Mouse (Mus musculus) thymus, postnatal 36 days (tissue): ENCODE measurements at regions not wholly inside any gene's neighbourhood (a gene's known extent, or its start where the extent isn't known, plus 50 kb on each side); places are given as distances from the start of the nearest gene placed in this dataset.
"Not testable (repeated sequence)": the region's sequence is repeated elsewhere in the genome, so short reads cannot be mapped to it uniquely, and the experiment has no call there.

ENCODE experiments used
- DNase-seq, 2 experiments: peaks; one replicate each; pipeline ENCODE4 v3.0.0; 2022; ENCODE audit warnings: mixed read lengths in 2 of 2

GRCm38 (mm10) chr1:88752332-88752731 lies 50.3 kb upstream of the Arl4c start:
- no peak for DNase-seq

DNA sequence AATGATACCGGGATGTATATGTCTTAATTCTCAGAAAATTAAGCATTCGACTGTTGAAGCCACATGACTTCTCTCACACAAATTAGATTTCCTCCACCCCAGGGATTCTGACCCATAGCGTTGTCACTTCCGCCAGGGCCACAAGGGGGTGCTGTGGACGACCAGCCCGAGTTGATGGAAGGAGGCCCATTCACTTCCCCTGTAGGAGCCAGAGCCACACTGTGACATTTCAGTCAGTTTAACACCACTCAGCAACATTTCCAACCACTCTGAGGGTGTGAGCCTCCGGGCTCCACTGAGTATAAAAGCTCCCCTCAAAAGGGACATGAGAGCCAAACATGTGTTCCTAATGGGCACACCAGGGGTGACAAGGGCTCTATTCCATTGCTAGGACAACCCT lies 54.6 kb upstream of the Arl4c start:
- peak; percentile 23 to 27 for DNase-seq

GRCm38 (mm10) chr1:88757162-88757561 lies 55.1 kb upstream of the Arl4c start:
- DNase-seq = no peak

- no peak for DNase-seq
Measured at GRCm38 (mm10) chr1:88757746-88758145, 55.7 kb upstream of the Arl4c start.

- DNase-seq = no peak
Measured at GRCm38 (mm10) chr1:88760643-88761042, 58.6 kb upstream of the Arl4c start.

DNA sequence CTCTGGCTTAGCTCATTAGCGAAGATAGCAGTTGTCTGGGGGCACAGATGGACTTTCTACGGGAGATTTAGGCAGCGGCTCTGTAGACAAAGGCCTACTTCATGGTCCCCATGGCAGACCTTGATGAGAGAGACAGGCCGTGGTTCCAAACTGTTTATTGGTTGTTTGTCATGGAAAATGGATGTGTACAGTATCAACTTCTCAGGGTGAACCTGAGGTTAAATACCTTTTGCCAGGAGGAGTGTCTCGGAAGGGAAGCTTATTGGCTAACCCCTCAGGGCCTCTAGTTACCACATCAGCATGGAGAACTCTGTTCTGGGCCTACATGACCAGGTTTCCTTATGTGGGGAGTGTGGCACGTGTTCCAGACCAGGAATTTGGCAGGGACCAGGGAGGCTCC lies 59.1 kb upstream of the Arl4c start:
- no peak for DNase-seq

DNA sequence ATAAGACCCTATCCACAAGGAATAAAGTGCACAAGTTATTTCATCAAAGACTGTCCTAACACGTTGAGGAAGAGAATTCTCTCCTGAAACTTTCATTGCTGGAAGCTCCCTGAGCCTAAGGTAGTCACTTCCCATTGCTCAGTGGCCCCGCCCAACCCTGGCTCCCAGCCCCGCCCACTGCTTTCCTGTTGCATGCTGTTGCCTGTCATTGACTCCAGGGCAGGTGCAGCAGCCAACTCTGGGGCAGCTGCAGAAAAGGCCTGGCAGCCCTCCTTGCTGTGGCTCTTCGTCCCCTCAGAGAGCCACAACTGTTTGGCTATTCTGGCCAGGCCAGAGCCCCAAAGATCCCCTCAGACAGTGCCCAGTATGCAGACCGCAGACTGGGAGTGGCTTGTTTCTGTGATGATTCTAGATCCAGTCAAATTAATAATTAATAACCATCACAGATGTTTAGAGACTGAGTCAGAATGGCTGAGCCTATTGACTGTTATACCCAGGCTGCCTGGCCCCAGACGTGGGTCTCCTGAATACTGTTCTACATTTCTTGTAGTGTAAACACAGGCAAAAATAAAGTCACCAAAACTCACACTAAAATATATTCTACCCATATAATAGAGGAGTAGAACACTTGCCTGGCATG lies 61.8 kb upstream of the Arl4c start:
- peak; percentile 23 to 33 for DNase-seq

DNA sequence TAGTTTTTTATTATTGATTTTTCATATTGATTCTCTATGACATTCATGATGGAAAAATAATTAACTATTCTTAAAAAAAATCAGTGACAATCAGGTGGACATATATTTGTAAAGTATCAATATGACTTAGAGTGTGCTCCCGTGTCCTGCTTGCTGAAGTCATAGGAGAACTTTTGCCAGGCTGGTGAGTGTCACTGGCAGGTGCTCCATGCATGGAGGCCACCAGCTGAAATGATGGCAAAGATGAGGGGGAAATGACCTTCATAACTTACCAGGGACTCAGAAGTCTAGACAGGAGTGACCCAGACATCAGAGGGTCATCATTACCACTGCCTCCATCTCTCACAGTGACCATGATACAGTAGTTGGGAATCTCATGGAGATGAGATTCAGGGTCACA lies 62.5 kb upstream of the Arl4c start:
- DNase-seq = no peak

DNA sequence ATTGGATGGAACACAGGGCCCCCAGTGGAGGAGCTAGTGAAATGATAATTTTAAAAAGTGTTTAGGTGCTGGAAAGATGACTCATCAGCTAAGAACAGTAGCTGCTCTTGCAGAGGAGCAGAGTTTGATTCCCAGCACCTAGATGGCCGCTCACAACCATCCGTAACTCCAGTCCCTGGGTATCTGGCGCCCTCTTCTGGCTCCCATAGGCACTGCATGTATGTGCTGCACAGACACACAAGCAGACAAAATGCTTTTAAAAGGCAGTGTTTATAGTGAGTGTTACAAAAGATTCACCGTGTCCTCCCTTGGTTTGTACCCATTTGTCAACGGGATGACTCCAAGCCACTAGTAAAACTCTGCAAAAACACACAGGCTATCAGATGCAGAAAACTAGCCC lies 75.0 kb upstream of the Arl4c start:
- no peak for DNase-seq

DNA sequence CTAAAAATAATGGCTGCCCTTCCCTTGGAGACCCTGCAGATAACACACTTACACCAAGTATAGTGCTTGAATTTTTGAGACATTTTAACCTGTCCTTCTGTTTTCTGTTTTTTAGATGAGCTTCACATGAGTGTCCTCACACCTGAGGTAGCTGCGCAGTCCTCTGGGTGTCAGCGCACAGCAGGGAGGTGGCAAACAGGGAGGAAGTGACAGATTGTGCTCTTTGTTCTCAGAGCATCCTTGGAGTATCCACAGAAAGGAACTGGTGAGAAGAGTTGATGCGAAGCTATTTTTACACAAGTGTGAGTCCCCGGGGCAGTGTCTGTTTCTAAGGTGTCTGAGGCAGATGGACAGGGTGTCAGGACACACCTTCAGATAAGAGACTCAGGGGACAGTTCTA lies 78.2 kb upstream of the Arl4c start:
- no peak for DNase-seq

DNA sequence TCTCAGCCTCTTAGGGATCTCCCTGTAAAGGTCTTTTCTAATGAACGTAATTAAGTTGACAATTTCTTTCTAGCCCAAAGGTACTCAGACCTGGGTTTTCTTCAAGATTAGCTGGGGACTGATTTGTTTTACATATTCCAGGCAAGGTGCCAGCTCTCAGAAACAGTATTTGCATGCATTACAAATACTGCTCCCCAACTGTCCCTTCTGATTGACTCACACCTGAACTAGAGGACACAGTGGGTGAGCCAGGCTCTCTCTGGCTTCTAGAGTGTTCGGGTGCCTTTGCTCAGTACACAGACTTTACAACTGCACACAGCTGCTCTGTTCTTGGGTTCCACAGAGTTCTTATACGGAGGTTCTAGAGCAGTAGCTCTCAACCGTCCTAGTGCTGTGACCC lies 81.1 kb upstream of the Arl4c start:
- no peak for DNase-seq

DNA sequence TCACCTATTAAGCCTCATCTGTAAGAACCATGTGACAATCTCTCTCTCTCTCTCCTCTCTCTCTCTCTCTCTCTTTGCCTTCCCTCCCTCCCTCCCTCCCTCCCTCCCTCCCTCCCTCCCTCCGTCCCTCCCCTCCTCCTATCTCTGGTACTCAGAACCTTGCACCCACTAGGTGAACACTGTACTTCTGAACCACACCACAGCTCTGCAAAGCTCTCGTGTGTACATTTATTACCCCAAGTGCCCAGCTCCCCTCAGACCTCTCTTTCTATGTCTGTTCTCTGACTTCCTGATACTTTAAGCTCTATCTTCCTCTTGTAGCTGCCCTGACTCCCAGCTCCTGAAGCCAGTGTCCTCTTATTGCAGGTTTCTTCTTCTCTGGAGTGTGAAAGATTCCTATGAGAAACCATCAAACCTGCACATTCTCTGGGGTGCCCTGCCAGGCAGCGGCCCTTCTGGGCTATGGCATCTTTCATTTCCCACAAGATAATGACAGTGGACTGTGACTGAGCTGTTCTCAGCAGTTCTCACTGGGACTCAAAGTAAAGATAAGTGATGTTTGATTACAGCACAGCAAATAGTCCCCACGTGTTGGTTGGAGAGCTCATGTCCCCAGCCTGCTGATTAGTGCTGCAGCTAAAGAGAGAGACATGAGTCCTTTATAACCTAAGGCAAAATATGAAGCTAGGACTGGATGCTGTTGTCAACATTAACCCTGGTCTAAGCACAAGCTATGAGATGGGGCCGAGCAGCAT lies 83.0 kb upstream of the Arl4c start:
- DNase-seq = no peak

- DNase-seq = no peak
Measured at GRCm38 (mm10) chr1:88786066-88786465, 84.0 kb upstream of the Arl4c start.

DNA sequence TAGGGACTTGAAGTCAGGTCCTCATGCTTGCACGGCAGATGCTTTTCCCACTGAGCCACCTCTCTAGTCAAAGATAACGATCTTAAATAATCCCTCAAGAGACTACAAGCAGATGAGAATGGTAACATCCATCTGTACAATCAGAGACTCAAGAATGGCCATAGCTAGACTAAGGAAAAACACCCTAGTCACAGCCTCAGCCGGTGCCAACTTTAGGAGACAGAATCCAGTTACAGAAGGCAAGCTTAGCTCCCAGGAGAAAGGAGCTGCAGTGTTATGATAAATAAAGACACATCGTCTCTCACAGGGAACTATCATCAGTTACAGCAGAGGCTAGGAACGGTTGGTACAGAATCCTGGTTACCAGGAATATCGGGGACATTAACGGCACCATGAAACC lies 88.7 kb upstream of the Arl4c start:
- no peak for DNase-seq

DNA sequence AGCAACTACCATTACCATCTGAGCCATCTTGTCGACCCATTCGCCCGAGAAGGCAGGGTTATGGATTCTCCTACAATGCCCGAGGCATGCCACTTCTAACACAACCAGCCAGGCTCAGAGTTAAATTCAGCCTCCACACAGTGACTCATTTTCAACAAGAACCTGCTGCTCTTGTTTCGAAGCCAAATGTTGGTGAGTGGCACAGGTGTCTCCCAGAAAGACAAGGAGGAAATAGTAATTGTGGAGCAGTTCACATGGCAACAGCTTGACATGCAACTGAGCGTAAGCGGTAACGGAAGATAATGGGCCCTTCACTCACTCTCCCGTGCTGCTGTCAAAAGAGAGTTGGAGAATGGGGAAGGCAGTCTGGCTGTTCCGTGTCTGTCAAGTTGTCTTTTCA lies 92.9 kb upstream of the Arl4c start:
- no peak for DNase-seq

GRCm38 (mm10) chr1:88798473-88798872 lies 96.5 kb upstream of the Arl4c start:
- no peak for DNase-seq

- DNase-seq = no peak
Measured at GRCm38 (mm10) chr1:88798874-88799273, 96.9 kb upstream of the Arl4c start.

DNA sequence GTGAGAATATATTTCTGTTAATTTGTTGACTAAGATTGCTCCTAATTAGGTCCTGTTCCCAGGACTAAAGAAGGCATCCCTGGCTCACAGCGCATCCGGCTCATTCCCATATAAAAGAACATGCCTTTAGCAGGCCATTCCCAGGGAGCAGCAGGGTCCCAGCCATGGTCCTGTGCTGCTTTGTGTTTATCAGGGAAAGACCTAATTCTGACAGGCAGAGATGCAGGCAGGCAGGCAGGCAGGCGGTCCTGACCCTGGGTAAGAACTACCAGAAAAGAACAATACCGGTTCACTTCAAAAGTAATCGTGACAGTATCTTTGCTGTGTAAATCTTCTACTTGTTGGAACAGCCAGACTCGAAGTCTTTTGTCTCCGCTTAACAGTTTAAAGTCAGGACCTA lies 97.3 kb upstream of the Arl4c start:
- DNase-seq = no peak

DNA sequence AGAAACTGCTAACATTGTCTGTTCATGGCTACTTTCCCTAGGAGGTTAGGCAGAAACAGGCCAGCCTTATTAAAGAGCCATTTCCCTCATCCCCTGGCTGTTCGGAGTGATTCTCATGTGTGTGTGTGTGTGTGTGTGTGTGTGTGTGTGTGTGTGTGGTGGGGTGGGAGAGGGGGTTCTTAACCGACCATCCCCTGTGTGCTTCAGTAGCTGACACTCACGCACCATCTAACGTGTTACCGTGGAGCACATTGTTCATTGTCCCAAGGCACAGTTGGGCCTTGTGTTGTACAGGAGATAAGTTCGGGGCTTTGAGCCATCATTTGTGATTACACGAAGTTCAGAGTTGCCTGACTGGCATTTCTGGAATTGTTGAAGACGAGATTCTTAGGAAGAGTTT lies 97.8 kb upstream of the Arl4c start:
- DNase-seq = no peak

DNA sequence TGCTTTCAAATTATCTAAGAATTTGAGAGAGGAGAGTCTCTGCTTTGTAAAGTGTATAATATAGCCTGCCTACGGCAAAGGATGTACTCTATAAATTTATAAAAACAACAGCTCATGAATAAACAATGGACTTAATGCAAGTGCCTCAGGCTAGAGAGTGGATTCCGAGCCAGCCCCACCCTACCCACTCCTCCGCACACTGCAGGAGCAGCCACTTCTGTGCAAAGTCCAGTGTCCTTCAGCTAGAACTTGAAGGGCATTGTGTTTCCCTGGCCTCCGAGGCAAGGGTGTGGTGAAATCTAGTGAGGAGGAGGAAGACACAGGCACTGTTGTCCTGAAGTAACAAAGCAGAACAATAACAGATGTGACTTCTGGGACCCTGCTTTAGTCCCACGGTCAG lies 98.4 kb upstream of the Arl4c start:
- DNase-seq = no peak

- DNase-seq = not testable (repeated sequence)
Measured at GRCm38 (mm10) chr1:88801151-88801550, 99.1 kb upstream of the Arl4c start.

DNA sequence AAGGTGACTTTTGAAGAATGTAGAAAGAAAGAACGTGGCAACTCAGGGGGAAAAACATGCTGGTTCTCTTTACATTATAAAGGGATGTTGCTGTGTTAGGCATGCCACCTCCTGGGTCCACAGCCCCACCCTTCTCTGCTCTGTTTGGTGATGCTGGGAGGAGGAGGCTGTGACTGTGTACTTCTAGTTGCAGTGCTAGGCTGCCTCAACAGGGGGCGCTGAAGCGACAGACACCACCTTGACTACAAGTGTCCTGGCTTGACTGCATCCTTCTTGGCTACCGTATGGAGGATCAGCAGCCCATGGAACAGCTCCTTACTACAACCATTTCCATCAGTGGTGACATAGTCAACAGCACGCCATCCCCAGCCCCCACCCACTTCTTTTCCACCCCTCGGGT lies 104.9 kb upstream of the Arl4c start:
- no peak for DNase-seq

GRCm38 (mm10) chr1:88807901-88808300 lies 105.9 kb upstream of the Arl4c start:
- DNase-seq = no peak

- DNase-seq = no peak
Measured at GRCm38 (mm10) chr1:88808508-88808907, 106.5 kb upstream of the Arl4c start.

DNA sequence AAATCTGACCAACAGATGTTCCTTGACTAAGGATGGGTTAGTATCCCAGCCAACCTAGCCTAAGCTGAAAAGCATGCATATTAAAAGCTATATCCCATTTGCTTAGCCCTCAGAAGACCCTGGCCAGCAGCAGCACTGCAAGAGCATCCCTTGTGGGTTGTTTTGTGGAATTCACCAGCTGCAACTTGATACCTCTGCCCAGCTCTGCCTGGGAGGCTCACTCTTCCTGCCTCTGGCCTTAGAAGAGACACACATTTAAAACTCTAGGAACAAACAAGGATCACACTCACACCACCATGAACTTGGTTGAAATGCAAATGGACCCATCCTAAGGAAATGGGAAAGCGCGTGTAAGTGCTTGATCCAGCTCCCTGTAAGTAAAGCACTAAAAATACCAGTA lies 107.7 kb upstream of the Arl4c start:
- no peak for DNase-seq
